Mouse (Mus musculus) embryonic fibroblast, embryonic 13.5 days (primary cell): ENCODE measurements around the gene Cbx4. TPM values are rescaled to one million over a fixed set of nuclear protein-coding genes. Genes with fewer than 3 reads are reported as not detected.
A peak's percentile ranks its signal among the peaks of the same experiment; 100 is the strongest.

Experiments
- H3K27ac ChIP-seq: 2 replicates; pipeline ENCODE4 v1.5.1; 2012; ENCODE audit warnings: low read length, control low read depth, inconsistent platforms; ENCODE audit not compliant: insufficient read depth
- H3K4me1 ChIP-seq: 2 replicates; pipeline ENCODE4 v1.6.1; 2011; ENCODE audit warnings: low read length; ENCODE audit not compliant: control insufficient read depth, insufficient read depth
- H3K4me3 ChIP-seq: 2 replicates; pipeline ENCODE4 v1.5.1; 2011; ENCODE audit warnings: mild to moderate bottlenecking, control low read depth, low read length; ENCODE audit not compliant: insufficient read depth
- CTCF ChIP-seq: IDR thresholded peaks from 2 replicates; pipeline ENCODE4 v1.5.1; 2011; ENCODE audit warnings: mild to moderate bottlenecking, control low read depth, low read length, moderate library complexity, borderline replicate concordance; ENCODE audit not compliant: insufficient read depth
- POLR2A ChIP-seq: IDR thresholded peaks from 2 replicates; pipeline ENCODE4 v1.6.1; 2011; ENCODE audit warnings: low read depth, mild to moderate bottlenecking, control low read depth, low read length, moderate library complexity
- polyA plus RNA-seq: library from polyadenylated mRNA; stranded (reverse); fragments of >200 nt; gene quantifications from 2 replicates; pipeline ENCODE4 v1.2.4, GENCODE M21; 2011; ENCODE audit warnings: low read depth; ENCODE audit not compliant: missing spikeins, insufficient read length

Cbx4 gene
- 11.2 and 11.8 TPM in 2 replicates for polyA plus RNA-seq

DNA sequence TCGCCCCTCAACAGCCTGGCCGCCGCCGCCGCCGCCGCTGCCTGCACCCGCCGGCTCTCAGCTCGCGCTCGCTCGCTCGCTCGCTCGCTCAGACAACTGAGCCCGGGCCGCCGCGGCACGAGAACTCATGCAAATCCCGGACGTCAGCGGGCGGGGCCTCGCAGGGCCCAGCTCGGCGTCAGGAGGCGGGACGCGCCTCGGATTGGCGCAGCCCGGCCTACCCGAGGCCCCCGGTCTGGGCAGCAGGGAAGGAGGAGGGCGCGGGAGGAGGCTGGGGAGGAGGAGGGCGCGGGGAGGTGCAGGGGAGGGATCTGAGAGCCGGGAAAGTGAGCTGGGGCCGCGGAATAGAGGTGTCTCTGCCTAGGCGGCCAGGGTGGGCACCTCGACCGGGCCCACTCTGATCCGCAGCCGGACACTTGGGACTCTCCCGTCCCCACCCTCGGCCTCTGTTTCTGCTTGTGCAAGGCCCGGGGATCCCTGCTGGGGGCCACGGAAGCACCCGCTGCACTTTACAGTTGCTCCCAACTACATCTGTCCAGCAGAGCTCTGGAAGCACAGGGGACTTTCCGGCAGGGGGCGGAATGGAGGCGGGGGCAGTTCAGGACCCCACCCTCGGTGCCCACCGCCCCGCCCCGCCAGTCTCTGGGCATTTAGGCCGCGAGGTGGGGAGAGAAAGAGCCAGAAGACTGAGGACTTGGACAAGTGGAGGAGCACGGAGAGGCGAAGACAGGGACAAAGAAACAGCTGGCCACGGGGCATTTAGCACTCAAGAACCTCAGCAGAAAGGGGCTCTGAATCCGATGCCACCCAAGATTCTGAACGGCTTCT lies at the start of gene Cbx4:
Cbx4 (minus strand) TSS at position 78 of the 828 bp plus-strand sequence.
- Histone ChIP-seq H3K4me1 (peaks cover 10% of the 10 kb centered on the region), H3K27ac (peak within 1 kb of the TSS; percentile 80), H3K4me3 (peak within 1 kb of the TSS; percentile 64)
- TF ChIP-seq CTCF, result no peak
- TF ChIP-seq POLR2A, result peak; percentile 84

DNA sequence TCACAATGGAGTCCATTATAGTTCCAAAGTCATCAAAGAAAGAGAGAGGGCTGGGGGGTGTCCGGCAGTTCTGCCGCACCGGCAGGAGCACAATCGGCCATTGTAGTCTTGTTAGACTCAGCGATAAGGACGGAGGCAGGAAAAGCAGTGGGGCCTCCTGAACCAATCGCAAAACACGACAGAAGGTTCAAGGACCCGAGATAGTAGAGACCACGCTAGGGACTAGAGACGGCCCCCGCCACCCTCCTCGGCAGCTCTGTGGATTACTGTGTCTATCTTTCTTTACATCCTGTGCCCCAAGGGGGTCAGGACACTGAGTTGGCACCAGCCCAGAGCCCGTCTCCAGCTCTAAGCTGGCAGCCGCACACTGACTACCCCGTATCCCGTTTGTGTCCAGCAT lies 48.6 kb upstream of the Cbx4 start:
- Histone ChIP-seq H3K4me1 (no peaks in the 10 kb centered on the region), H3K4me3 (no peak overlapping the region), H3K27ac (no peak overlapping the region)
- TF ChIP-seq CTCF (no peak), POLR2A (no peak)

DNA sequence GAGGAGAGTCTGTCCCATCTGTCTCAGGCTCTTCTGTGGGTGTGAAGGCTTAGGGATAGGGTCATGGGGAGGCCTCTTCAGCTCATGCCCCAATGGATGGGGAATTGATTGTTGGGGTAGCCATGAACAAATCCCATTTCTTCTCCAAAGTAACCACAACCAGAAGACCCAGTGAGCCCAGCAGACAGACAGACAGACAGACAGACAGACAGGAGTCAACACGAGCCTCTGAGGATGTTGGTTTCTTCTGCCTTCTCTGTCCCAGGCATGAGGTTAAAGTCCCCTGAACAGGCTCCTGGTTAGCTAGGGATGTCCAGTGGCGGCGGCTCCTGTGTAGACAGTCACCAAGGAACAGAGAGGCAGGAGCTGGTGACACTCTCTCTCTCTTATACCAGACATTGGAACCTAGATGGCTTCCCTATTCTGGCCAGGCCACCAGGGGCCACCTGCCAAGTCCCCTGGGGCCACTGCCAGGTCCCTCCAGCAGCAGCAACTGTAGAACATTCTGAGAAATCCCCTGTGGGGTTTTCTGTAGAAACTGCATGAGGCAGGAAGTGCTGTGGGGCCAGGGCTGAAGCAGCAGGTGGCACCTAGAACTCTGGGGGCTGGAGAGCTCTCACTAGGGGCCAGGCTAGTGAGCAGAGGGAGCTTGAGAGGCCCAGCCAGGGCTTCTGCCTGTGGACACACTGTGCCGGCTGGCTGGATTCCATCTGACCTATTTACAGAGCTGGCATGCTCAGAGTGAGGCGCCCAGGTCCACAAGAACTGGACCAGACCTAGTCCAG lies 47.6 kb upstream of the Cbx4 start:
- no peaks in the 10 kb centered on the region for H3K4me1 ChIP-seq
- H3K27ac ChIP-seq, result no peak overlapping the region
- TF ChIP-seq POLR2A (no peak), CTCF (no peak)
- H3K4me3 ChIP-seq, result no peak overlapping the region

DNA sequence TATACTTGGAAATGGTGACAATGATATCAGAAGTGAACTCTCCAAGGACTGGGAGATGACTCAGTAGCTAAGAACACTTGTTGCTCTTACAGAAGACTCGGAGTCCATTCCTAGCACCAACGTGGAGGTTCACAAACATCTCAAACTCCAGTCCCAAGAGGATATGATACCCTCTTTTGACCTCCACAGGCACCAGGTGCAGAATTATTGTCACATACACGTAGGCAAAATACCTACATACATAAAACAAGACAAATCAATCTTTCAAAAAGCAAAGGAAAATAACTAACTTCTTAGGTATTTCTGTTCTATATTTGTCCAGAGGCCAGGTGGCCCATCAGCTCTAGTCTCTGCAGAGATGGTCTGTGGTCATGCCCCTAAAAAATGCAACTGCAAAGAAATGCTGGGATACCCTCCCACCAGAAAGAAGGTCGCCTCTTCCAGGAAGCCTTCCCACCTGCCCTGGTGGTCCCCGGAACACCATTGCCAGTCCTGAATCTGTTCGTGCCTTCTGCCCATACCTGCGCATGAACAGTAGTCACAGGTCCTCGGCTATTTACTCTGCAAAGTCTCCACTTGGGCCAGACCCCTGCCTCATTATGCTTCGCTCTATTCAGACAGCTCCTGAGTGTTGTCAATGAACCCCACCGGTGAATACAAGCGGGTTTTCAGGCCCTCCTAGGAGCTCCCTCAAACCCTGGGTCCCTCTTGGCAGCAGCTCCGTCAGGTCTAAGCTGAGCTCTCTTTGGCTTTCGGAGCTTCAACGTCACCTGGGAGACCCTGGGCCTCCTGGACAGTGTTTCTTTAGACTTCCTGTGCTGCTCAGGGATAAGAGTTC lies 46.4 kb upstream of the Cbx4 start:
- H3K4me1 ChIP-seq, result peaks cover 4% of the 10 kb centered on the region
- H3K4me3 ChIP-seq, result no peak overlapping the region
- H3K27ac ChIP-seq, result no peak overlapping the region
- TF ChIP-seq POLR2A (no peak), CTCF (no peak)

DNA sequence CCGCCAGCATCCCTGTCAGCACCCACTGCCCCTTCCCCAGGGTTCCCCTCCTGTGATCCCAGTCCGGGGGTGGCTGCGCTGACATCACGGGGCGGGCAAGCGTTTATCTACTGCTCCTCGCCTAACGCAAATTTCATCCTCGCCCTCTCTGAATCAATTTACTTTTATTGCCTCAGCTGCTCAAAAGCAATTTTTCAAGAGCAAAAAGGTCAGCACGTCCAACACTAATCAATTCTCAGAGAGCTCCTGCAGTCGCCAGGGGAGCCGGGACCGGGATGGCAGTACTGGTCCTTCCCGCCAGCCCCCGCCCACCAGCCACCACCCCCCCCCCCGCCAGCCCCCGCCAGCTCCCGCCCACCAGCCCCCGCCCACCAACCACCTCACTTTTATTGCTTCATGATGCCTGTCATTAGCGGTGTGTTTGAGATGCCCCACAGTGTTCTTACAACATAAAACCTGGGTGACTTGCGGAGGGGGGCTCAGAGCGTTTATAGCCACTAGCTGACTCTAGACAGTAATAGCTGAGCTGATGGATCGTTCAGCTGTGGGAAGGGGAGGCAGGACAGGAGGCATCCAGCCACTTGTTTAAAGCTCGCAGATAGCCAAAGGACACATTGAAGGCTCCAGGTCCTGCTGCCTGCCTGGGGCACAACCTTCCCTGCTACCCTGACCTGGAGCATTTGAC lies 44.2 kb upstream of the Cbx4 start:
- Histone ChIP-seq H3K27ac (no peak overlapping the region), H3K4me1 (peaks cover 15% of the 10 kb centered on the region), H3K4me3 (no peak overlapping the region)
- TF ChIP-seq POLR2A (no peak), CTCF (no peak)

DNA sequence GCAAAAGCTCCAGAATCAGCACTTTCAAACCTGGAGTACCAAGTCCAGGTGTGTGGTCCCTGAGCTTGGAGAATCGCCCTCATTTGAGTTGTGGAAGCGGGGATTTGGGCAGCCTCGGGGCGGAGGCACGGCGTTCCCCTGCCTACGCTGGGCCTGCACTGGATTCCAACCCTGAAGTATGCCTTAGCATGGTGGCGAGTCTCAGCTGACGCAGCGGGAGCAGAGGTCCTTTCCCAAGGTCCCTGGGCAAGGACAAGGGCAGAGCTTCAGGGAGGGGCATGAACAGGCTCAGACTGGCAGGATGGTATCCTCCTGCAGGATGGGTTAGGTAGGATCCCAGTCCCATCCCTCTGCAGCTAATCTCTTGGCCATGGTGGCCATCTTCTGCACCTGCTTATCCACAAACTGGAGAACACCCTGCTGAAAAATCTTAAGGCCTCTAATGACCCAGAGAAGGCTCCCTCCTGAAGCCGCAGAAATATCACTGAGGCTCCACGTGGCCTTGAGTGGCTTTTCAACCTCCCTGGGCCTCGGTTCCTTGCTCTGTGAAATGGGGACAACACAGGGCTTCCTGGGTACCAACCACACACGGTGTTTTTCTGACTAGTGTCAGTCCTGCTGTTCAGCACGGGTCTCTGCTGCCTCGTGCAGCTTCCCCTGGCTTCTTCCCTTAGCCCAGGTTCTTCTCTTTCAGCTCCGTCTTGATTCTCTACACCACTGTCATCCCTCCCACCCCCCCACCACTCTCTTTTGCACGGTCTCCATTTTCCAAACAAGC lies 43.4 kb upstream of the Cbx4 start:
- no peak overlapping the region for H3K4me3 ChIP-seq
- H3K4me1 ChIP-seq, result peaks cover 15% of the 10 kb centered on the region
- TF ChIP-seq CTCF, result no peak
- TF ChIP-seq POLR2A, result no peak
- no peak overlapping the region for H3K27ac ChIP-seq

DNA sequence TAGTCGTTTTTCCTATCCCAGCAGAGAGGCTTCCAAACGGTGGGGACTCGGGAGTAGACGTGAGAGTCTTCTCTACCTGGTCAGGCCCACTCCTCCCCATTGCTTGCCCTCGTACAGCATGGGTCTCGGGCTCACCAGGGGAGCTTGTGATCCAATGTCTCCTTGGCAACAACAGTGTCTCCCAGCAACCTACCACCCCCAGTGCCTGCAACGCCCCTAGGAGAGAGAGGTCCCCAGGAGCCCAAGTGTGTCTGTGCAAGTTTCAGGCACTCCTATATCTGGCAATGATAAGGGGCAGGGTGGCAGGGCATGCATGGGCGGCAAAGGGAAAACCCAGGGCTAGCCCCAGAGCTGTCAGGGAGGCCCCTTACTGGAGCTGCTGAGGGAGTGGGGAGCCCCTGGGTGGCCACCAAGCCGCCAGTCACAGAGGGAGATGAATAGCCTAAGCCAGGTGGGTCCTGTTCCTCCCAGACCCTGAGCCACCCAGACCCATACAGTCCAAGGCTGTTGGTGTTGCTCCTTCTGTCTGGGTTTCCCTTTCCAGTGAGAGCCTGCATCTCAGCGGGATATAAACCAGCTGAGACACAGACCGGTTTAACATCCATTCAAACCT lies 42.8 kb upstream of the Cbx4 start:
- TF ChIP-seq CTCF, result no peak
- TF ChIP-seq POLR2A, result no peak
- peaks cover 15% of the 10 kb centered on the region for H3K4me1 ChIP-seq
- no peak overlapping the region for H3K27ac ChIP-seq
- no peak overlapping the region for H3K4me3 ChIP-seq
